Mouse (Mus musculus) liver, embryonic 11.5 days (tissue): Measurements from ENCODE around the gene Ephb6. TPM values are rescaled to one million over a fixed set of nuclear protein-coding genes. Genes with fewer than 3 reads are reported as not detected.

ENCODE experiments used
- ATAC-seq: fragments of 200-750 bp; cut with Nextera tagmentation; replicated peaks from 2 replicates; pipeline ENCODE4 v1.8.0; 2017; ENCODE audit warnings: moderate number of reproducible peaks, mild to moderate bottlenecking, moderate TSS enrichment, moderate library complexity; ENCODE audit not compliant: low FRiP score
- DNase-seq: peaks from one replicate; pipeline ENCODE4 v3.0.0-alpha.2; 2017; ENCODE audit warnings: low spot score
- H3K27ac ChIP-seq: fragments of 300-500 bp; sonication (generic); 2 replicates; pipeline ENCODE4 v1.5.1; 2014; ENCODE audit warnings: mild to moderate bottlenecking, low read depth, low read length, control low read depth
- H3K27me3 ChIP-seq: fragments of 300-500 bp; sonication (generic); replicated peaks from 2 replicates; pipeline ENCODE4 v1.6.1; 2014; ENCODE audit warnings: low read length, mixed read lengths; ENCODE audit not compliant: control insufficient read depth, insufficient read depth
- H3K36me3 ChIP-seq: fragments of 300-500 bp; sonication (generic); 2 replicates; pipeline ENCODE4 v1.6.1; 2014; ENCODE audit warnings: mild to moderate bottlenecking, low read length, moderate library complexity, mixed read lengths; ENCODE audit not compliant: control insufficient read depth, insufficient read depth
- H3K4me1 ChIP-seq: fragments of 300-500 bp; sonication (generic); replicated peaks from 2 replicates; pipeline ENCODE4 v1.6.1; 2014; ENCODE audit warnings: low read length, mixed read lengths; ENCODE audit not compliant: control insufficient read depth, insufficient read depth
- H3K4me2 ChIP-seq: fragments of 300-500 bp; sonication (generic); 2 replicates; pipeline ENCODE4 v1.6.1; 2014; ENCODE audit warnings: mild to moderate bottlenecking, control low read depth, moderate library complexity
- H3K4me3 ChIP-seq: fragments of 300-500 bp; sonication (generic); 2 replicates; pipeline ENCODE4 v1.5.1; 2014; ENCODE audit warnings: low read depth, low read length, control low read depth
- H3K9ac ChIP-seq: fragments of 300-500 bp; sonication (generic); 2 replicates; pipeline ENCODE4 v1.6.1; 2014; ENCODE audit warnings: low read depth, low read length, control low read depth
- H3K9me3 ChIP-seq: fragments of 300-500 bp; sonication (generic); 2 replicates; pipeline ENCODE4 v1.6.1; 2016; ENCODE audit warnings: low read length, inconsistent platforms, mixed read lengths; ENCODE audit not compliant: control insufficient read depth
- WGBS: fragments of 180-500 bp; shearing (Covaris S2); extraction: QIAGEN DNeasy Blood & Tissue Kit; methylation state at CpG from one replicate; pipeline ENCODE4 v1.1.7; 2014; 5-methylcytosine and 5-hydroxymethylcytosine counted together
- polyA plus RNA-seq: library from polyadenylated mRNA; unstranded; fragments of >200 nt; fragmentation: Nextera tagmentation; extraction: Ambion mirVana; gene quantifications from 2 replicates; pipeline ENCODE4 v1.2.1, GENCODE M21; 2014

Gene Ephb6
- polyA plus RNA-seq, 1 experiment from 2014 or later, result 6.3 TPM

DNA sequence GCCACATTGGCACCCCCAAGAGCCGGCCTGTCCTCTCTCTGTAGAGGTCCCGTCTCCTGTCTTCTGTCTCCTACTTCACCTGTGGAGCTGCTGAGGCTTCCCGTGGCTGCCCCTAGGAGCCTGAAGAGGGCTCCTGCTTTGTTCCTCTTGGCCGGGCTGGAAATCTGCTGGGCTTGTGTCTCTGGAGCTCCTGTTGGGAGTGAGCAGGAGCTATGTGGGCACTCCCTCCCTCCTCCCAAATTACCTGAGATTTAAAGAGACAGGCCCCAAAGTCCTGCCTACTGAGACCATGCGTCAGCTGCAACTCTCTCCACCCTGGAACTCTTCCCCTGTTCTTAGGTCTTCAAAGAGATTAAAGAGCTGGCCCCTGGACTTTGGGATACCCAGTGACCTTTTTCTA lies 30.9 kb downstream of the Ephb6 start, which contains the start of gene Trpv6:
Gene Trpv6, minus strand, starts transcription at position 228 of the 400 bp plus-strand sequence.
- H3K9me3 ChIP-seq, result no peaks in the 10 kb centered on the region
- WGBS, result 31% methylated on average over 5 of the region's 5 CpGs
- H3K27me3 ChIP-seq, result no peaks in the 10 kb centered on the region
- H3K9ac ChIP-seq, result no peak within 1 kb of the TSS
- no peak within 1 kb of the TSS for H3K27ac ChIP-seq
- H3K36me3 ChIP-seq, result no peaks in the 10 kb centered on the region
- H3K4me3 ChIP-seq, result no peak within 1 kb of the TSS
- DNase-seq, result no peak
- H3K4me2 ChIP-seq, result no peak within 1 kb of the TSS
- ATAC-seq, result no peak
- H3K4me1 ChIP-seq, result 0 out of 2 replicates have a peak, but pooled peaks cover under 1% of the 10 kb centered on the region

DNA sequence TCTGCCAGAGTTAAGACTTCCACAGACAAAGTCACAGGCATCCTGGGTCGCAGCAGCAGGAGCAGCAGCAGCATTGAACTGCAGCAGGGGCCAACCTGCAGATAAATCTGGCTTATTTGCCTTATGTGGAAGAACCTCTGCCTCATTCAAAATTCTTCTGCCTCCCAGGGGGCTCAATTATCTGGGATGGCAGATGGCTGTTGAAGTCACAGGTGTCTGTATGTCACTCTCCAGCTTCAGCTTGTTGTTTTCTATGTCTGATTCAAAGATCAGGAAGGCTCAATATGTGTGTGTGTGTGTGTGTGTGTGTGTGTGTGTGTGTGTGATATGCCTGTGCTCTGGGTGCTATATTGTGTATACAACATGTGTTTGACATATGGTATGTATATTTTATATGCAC lies 32.1 kb downstream of the Ephb6 start:
- WGBS, result 38% methylated on average over 1 of the region's 1 CpGs
- Histone ChIP-seq H3K9me3 (no peaks in the 10 kb centered on the region), H3K4me3 (no peak overlapping the region), H3K36me3 (no peaks in the 10 kb centered on the region), H3K9ac (no peak overlapping the region), H3K4me2 (no peak overlapping the region), H3K27me3 (no peaks in the 10 kb centered on the region), H3K27ac (no peak overlapping the region), H3K4me1 (0 out of 2 replicates have a peak, but pooled peaks cover 2% of the 10 kb centered on the region)
- DNase-seq (no peak), ATAC-seq (no peak)

DNA sequence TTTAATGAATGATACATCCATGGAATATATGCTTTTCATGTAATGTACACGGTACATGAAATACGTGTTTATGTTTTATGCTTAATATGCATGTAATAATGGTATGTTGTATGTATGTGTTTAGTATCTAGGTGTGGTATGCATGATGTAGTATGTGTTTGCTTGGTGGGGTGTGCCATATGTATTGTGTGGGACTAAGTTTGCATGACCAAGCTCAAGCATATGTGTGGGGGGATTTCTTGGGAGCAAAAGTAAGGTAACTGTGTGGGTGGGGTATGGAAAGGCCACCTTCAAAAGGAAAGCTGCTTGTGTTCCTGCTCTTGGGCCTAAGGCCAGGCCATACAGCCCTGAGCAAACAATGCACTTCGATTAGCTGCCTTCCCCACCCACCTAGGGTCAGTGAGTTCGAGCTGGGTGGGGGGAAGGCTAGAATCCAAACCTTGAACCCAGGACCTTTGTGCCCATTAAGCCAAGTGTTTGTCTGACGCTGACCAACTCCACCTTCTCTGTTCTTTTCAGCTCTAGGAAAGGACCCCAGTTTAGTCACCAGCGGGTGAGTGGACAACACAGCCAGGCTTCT lies 32.7 kb downstream of the Ephb6 start:
- no peaks in the 10 kb centered on the region for H3K9me3 ChIP-seq
- no peak overlapping the region for H3K4me2 ChIP-seq
- H3K27me3 ChIP-seq, result no peaks in the 10 kb centered on the region
- no peaks in the 10 kb centered on the region for H3K36me3 ChIP-seq
- H3K9ac ChIP-seq, result no peak overlapping the region
- H3K27ac ChIP-seq, result no peak overlapping the region
- WGBS, result 73% methylated on average over 6 of the region's 6 CpGs
- H3K4me3 ChIP-seq, result no peak overlapping the region
- no peak for DNase-seq
- H3K4me1 ChIP-seq, result 0 out of 2 replicates have a peak, but pooled peaks cover 2% of the 10 kb centered on the region
- ATAC-seq, result peak; percentile 35; the same call in 1 of the 2 replicates

DNA sequence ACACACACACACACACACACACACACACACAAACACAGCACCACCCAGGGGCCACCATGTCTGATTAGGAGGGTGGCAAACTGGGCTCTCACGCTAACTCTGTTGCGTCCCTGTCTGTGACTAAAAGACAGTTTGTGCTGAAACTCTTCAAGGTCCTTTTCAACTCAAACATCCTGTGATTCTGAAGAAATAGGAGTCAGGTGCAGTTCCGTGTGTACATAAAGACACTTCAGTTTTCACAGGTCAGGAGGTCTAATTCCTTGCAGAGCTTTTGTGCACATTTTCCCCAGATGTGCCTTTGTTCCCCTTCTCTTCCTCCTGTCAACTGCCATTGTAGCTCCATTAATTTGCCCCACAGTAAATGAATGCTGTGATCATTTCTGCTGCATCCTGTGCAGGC lies 35.2 kb downstream of the Ephb6 start:
- no peaks in the 10 kb centered on the region for H3K27me3 ChIP-seq
- DNase-seq, result no peak

DNA sequence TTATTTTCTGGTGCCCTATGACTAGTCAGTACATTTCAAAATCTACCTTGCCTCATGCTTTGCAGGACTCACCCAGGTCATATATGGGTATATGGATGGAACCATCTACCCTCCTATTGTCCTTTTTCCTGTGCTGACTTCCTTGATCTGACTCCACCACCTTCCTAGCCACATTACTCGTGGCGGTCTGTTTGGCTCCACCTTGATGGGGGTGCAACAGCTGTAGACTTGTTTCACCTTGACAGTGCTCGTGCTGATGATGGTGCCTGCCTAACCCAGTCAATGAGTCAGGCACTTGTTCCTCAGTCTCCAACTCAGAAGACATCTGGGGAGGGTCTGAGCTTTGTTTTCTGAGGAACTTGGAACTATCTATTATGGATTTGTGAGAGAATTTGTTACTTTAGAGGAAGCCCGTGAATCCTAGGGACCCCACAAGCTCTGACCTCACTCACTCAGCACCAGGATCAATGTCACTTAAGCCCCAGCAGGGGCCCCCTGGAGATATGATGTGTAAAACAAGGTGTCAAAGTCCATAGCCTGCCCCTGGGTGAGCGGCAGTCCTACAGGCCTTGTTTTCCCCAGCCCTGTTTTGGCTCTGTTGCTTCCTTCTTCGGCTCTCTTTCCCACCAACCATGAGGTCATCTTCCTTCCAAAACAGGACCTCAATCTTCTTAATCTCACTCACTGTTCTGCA lies 36.0 kb downstream of the Ephb6 start:
- Histone ChIP-seq H3K9me3 (no peaks in the 10 kb centered on the region), H3K27ac (no peak overlapping the region), H3K4me3 (no peak overlapping the region), H3K36me3 (no peaks in the 10 kb centered on the region), H3K9ac (no peak overlapping the region), H3K4me1 (0 out of 2 replicates have a peak, but pooled peaks cover 2% of the 10 kb centered on the region), H3K27me3 (no peaks in the 10 kb centered on the region; the same call in 1 of the 2 replicates), H3K4me2 (no peak overlapping the region)
- 69% methylated on average over 6 of the region's 6 CpGs for WGBS
- DNase-seq (no peak), ATAC-seq (no peak)

More for the DNA sequence above, 35.2 kb downstream of the Ephb6 start:
- Histone ChIP-seq H3K4me1 (0 out of 2 replicates have a peak, but pooled peaks cover 2% of the 10 kb centered on the region), H3K36me3 (no peaks in the 10 kb centered on the region), H3K4me3 (no peak overlapping the region), H3K27ac (no peak overlapping the region), H3K9me3 (no peaks in the 10 kb centered on the region), H3K4me2 (no peak overlapping the region), H3K9ac (no peak overlapping the region)
- ATAC-seq, result no peak
- 64% methylated on average over 3 of the region's 3 CpGs for WGBS

DNA sequence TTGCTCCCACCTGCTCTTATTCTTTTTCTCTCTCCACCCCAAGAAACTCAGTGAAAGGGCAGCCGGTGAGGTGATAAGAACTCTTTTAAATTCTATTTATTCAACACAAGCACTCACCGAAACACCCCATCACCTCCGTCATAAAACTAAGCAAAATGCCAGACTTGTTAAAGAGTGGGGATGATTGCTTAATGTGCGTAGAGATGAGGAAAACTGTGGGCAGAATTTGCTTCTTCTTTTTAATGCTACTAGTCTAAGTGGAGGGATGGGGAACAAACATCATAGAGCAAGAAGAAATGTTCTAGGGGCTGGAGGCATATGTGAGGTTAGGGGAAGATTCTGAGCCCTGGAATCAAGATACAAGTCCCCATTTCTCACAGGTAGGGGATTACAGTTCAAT lies 37.5 kb downstream of the Ephb6 start:
- WGBS, result 71% methylated on average over 4 of the region's 4 CpGs
- Histone ChIP-seq H3K4me3 (no peak overlapping the region), H3K4me2 (no peak overlapping the region), H3K4me1 (0 out of 2 replicates have a peak, but pooled peaks cover 2% of the 10 kb centered on the region), H3K27me3 (no peaks in the 10 kb centered on the region; the same call in 1 of the 2 replicates), H3K27ac (no peak overlapping the region), H3K36me3 (no peaks in the 10 kb centered on the region), H3K9ac (no peak overlapping the region), H3K9me3 (no peaks in the 10 kb centered on the region)
- no peak for DNase-seq
- no peak for ATAC-seq

DNA sequence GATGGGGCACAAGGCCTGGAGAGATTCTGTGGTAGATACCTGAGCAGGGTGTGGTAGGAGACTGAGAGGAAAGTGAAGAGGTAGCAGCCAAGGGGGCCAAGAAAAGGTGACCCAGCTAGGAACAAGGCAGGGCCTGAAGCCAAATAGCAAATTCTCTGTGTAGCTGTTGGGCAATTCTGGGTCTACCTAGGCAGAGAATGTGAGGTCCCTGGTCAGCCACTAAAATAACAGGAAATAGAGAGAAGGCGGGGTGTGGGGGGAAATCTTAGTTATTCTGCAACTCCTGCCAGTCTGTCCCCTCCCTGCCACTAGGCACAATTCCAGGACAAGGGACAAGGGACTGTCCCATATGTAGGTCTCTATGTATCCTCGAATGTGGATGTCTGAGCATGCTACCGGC lies 37.9 kb downstream of the Ephb6 start:
- no peak for DNase-seq
- no peaks in the 10 kb centered on the region for H3K36me3 ChIP-seq
- H3K4me1 ChIP-seq, result 0 out of 2 replicates have a peak, but pooled peaks cover 2% of the 10 kb centered on the region
- no peak overlapping the region for H3K4me3 ChIP-seq
- no peaks in the 10 kb centered on the region for H3K9me3 ChIP-seq
- no peak overlapping the region for H3K4me2 ChIP-seq
- WGBS, result 79% methylated on average over 3 of the region's 3 CpGs
- no peaks in the 10 kb centered on the region; the same call in 1 of the 2 replicates for H3K27me3 ChIP-seq
- H3K27ac ChIP-seq, result no peak overlapping the region
- no peak overlapping the region for H3K9ac ChIP-seq
- ATAC-seq, result no peak

DNA sequence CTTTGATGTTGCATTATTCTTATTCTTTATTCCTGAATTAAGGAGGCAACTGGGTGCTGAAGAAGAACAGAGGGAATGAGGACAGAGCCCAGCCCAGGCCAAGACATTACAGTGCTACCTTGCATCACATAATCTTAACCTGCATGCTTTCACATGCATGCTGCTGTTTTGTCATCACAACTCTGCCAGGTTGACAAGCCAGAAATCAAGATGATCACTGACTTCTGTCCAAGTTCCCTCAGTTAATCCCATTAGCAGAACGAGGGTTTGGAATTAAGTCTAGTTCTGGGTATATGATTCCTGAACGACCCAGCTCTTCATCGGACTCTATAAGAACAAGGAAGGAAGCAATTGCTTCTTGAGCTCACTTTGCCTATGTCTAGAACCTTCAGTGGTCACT lies 40.9 kb downstream of the Ephb6 start:
- DNase-seq (no peak), ATAC-seq (no peak)
- WGBS, result 83% methylated on average over 3 of the region's 3 CpGs
- Histone ChIP-seq H3K9me3 (no peaks in the 10 kb centered on the region), H3K4me3 (no peak overlapping the region), H3K4me1 (0 out of 2 replicates have a peak, but pooled peaks cover 1% of the 10 kb centered on the region), H3K27ac (no peak overlapping the region), H3K9ac (no peak overlapping the region), H3K4me2 (no peak overlapping the region), H3K36me3 (no peaks in the 10 kb centered on the region), H3K27me3 (no peaks in the 10 kb centered on the region; the same call in 1 of the 2 replicates)

DNA sequence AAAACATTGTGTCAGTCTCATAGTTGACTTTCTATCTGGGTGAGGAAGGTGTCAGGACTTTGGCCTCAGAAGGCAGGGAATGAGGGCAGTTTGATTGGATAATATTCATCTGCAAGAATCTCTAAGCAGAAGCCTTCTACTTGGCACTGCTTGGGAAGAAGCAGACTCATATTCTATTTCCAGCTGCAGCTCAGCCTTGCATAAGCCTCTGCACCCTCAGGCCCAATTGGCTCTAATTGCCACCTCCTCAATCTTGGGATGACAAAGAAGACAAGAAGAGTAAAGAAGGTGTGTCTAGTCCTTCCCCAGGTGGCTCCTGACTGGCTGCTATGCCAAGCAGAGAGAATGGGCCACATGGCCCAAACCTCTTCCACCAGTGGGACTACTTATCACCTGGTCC lies 41.4 kb downstream of the Ephb6 start:
- no peaks in the 10 kb centered on the region for H3K9me3 ChIP-seq
- ATAC-seq (no peak), DNase-seq (no peak)
- no peak overlapping the region for H3K27ac ChIP-seq
- no peak overlapping the region for H3K4me3 ChIP-seq
- H3K27me3 ChIP-seq, result no peaks in the 10 kb centered on the region; the same call in 1 of the 2 replicates
- H3K36me3 ChIP-seq, result no peaks in the 10 kb centered on the region
- no peaks in the 10 kb centered on the region for H3K4me1 ChIP-seq
- H3K4me2 ChIP-seq, result no peak overlapping the region
- H3K9ac ChIP-seq, result no peak overlapping the region
